ENCODE assay signal across 13 mouse cellular contexts in the genomic region with DNA sequence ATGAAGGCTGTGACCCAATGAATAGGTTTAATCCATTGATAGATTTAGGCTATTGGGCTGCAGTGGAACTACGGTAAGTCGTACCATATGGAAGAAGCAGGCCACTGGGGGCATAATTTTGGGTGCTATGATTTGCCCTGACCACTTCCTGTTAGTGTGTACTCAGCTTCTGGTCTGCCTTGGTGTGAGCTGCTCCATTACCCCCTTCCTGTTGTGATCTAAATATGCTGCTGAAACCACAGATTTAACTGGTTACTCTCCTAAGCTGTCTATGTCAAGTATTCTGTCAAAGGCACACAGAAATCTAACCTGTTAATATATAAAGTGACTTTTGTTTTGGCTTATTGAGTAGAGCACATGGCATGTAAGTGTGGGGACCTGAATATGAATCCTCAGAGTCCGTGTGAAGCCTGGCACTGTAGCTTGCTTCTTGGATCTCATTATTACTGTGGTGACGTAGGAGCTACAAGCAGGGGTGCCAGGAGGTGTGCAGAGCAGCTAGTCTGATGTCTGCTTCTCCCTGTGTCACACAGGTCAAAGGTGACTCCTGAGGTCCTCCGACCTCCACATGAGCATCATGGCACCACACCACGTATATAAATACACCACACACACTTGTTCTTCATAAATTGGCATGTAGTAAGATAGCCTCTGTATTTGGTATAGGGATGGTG. TPM values are rescaled to one million over a fixed set of nuclear protein-coding genes. Genes with fewer than 3 reads are reported as not detected.
DNase-seq lines count a peak whose midpoint lies in the region; ATAC-seq and TF ChIP-seq lines count a peak whose summit lies in the region.
"Had no signal": no experiment of that assay in that cellular context is flagged by ENCODE, and none has a peak within 500 bp of the region (broad histone marks: within the 10 kb centered on the region; RNA-seq: fewer than 3 reads in every experiment).

No protein-coding gene starts in this region.

- H3K36me3 ChIP-seq in thymus, adult 2 months (ENCODE audit: control insufficient read depth, insufficient read depth, low read length) = peaks cover 9% of the 10 kb centered on the region; the same call in 1 of the 2 replicates

- TF ChIP-seq CTCF in thymus, adult 2 months (IDR thresholded peaks at IDR 0.05; ENCODE audit: borderline replicate concordance, control insufficient read depth, extremely low read depth, insufficient read depth, low read length, poor library complexity) = no peak

- TF ChIP-seq POLR2A in thymus, adult 2 months (IDR thresholded peaks at IDR 0.05; ENCODE audit: control insufficient read depth, extremely low read depth, insufficient read depth, low read length, poor library complexity) = no peak

- peak overlapping the region; percentile 24 for H3K27ac ChIP-seq in thymus, adult 2 months (ENCODE audit: control insufficient read depth, insufficient read depth, low read length)
- H3K27ac ChIP-seq: hindbrain, embryonic 14.5 days; liver, embryonic 14.5 days had no signal

- H3K4me1 ChIP-seq in thymus, adult 2 months (replicated peaks; ENCODE audit: control insufficient read depth, insufficient read depth, low read length) = peaks cover 15% of the 10 kb centered on the region

- H3K4me3 ChIP-seq in thymus, adult 2 months (ENCODE audit: control insufficient read depth, insufficient read depth, low read length) = no peak overlapping the region
- H3K4me3 ChIP-seq: erythroblast, embryonic 14.5 days; heart, embryonic 12.5 days had no signal

- ATAC-seq in megakaryocyte, adult 5-6 weeks (ENCODE audit: poor library complexity, severe bottlenecking) = peak; percentile 81
- ATAC-seq: midbrain, embryonic 16.5 days had no signal

- peak; percentile 38 for DNase-seq in cerebellum, adult 9-11 months
- DNase-seq in cerebellum, adult 11 months = no peak
- DNase-seq in thymus, adult 2 months = no peak
- DNase-seq in thymus, postnatal 4 days = no peak
- DNase-seq in spleen, postnatal 4 days (ENCODE audit: low spot score in 2 of 2) = peak; percentile 25 to 62
- no peak for DNase-seq in right cerebral cortex, postnatal 14 days
- no peak for DNase-seq in layer of hippocampus, postnatal 10 days (ENCODE audit: low spot score in 2 of 2)

- H3K27me3 ChIP-seq in thymus, adult 2 months (ENCODE audit: control insufficient read depth, insufficient read depth, low read length) = no peaks in the 10 kb centered on the region
- H3K27me3 ChIP-seq: heart, embryonic 12.5 days had no signal

- 50% methylated on average over 6 of the region's 6 CpGs for WGBS in thymus, adult 2 months

RNA-seq across cellular contexts. Expression of gene Cdk17, which starts 10.6 kb away (rescaled TPM):
- 79.2 and 79.5 TPM in 2 replicates for polyA plus RNA-seq in thymus, adult 2 months (2012; rRNA removed)
- total RNA-seq in megakaryocyte, adult 5-6 weeks (2015) = 33.0 and 36.3 TPM in 2 replicates
- 36.5 and 41.5 TPM in 2 replicates for total RNA-seq in megakaryocyte, adult 5-6 weeks (2017)
- 100 to 1,000 TPM; 116 to 120 TPM for total RNA-seq in layer of hippocampus, postnatal 10 days (2021)

Comparison
In these comparisons a context has a peak if more than half of its experiments do, and no peak if none do; other contexts are left out.
1. DNase-seq: peak in cerebellum, adult 9-11 months (single experiment) and spleen, postnatal 4 days (2 of 2); none in cerebellum, adult 11 months (single experiment), thymus, adult 2 months (single experiment), thymus, postnatal 4 days (single experiment), right cerebral cortex, postnatal 14 days (single experiment) and layer of hippocampus, postnatal 10 days (0 of 2).